Mouse (Mus musculus): Measurements from ENCODE around the gene Ccng1. TPM values are rescaled to one million over a fixed set of nuclear protein-coding genes. Genes with fewer than 3 reads are reported as not detected.

Ccng1 gene
- polyA plus RNA-seq (2016; fragmentation: Nextera tagmentation; extraction: Ambion mirVana) = 32.5 and 35.6 TPM in 2 replicates

DNA sequence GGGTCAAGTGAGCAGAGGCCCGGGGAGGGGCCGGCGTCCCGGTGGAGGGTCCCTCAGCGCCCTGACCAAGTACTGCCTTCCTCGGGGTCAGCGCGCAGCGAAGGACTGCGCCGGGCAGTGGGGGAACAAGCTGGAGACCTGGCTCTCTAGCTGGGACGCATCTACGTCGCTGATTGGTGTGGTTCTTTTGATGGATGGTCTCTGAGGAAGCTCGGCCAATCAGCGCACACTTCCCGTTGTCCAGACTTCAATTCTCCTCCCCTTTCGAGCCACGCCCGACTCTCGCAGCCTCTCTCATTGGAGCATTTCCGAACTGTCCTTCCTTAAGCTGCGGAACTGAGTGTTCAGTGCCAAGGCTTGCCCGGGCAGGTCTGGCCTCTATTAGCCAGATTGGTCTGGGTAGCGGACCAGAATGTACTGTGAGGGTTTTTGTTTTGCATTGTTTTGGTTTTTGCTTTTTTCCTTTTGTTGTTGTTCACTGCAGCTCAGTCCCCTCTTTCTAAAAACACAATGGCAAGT, at the start of gene Ccng1:
Gene Ccng1, minus strand, starts transcription at position 203 of the 519 bp plus-strand sequence.
- Histone ChIP-seq H3K4me3 (peak within 1 kb of the TSS; percentile 84), H3K27me3 (ENCODE audit: poor library complexity, severe bottlenecking) (no peaks in the 10 kb centered on the region), H3K4me1 (peaks cover 20% of the 10 kb centered on the region), H3K27ac (peak within 1 kb of the TSS; percentile 90), H3K36me3 (replicated peaks) (peaks cover 4% of the 10 kb centered on the region), H3K9me3 (no peaks in the 10 kb centered on the region)
- 0% methylated on average over 25 of the region's 25 CpGs for WGBS
- peak; percentile 91 for DNase-seq (ENCODE audit: extremely low spot score, low spot score)

DNA sequence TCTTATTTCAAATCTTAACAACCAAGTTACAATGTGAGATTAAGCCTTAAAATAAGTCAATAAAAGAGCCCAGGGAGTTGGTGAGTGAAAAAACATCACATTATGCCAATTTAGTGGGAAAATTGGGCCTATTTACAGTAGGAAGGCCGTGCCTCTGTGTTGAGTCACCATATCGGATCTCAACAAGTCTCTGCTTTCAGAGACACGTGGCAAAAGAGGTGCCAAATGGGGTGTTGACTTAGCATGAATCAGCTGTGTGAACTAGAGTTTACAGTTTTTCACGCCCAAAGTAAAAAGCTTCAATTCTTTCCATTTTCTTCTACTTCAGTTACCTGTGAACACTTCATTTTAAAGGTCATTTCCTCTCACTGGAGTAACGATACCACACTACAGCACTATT, 35.2 kb upstream of the Ccng1 start:
- no peaks in the 10 kb centered on the region for H3K36me3 ChIP-seq (replicated peaks)
- DNase-seq (ENCODE audit: extremely low spot score, low spot score) = no peak
- H3K4me1 ChIP-seq = peaks cover 10% of the 10 kb centered on the region
- no peaks in the 10 kb centered on the region for H3K27me3 ChIP-seq (ENCODE audit: poor library complexity, severe bottlenecking)
- no peak overlapping the region for H3K4me3 ChIP-seq
- no peak overlapping the region for H3K27ac ChIP-seq
- H3K9me3 ChIP-seq = no peaks in the 10 kb centered on the region
- WGBS = 54% methylated on average over 5 of the region's 5 CpGs

DNA sequence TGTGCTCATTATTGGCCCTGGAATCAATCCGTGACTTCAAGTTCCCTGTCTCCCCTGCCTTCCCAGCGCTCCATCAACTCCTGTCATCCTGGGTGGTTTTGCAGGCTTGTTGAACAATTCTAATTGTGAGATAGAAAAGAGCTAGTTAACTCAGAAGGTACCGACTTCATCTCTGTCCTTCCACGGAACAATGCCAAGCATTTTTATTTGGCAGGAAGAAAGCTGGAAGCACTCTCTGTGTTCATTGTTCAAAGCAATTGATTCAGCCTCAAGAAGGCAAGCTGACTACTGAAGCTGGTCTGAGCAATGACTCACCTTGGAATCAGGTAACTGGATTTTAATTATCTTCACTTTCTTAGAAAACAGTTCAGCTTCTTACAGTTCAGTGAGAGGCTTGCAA, 34.6 kb upstream of the Ccng1 start:
- DNase-seq (ENCODE audit: extremely low spot score, low spot score) = no peak
- 59% methylated on average over 4 of the region's 4 CpGs for WGBS
- Histone ChIP-seq H3K27me3 (ENCODE audit: poor library complexity, severe bottlenecking) (no peaks in the 10 kb centered on the region), H3K36me3 (replicated peaks) (no peaks in the 10 kb centered on the region), H3K4me1 (peaks cover 10% of the 10 kb centered on the region), H3K27ac (no peak overlapping the region), H3K4me3 (no peak overlapping the region), H3K9me3 (no peaks in the 10 kb centered on the region)

DNA sequence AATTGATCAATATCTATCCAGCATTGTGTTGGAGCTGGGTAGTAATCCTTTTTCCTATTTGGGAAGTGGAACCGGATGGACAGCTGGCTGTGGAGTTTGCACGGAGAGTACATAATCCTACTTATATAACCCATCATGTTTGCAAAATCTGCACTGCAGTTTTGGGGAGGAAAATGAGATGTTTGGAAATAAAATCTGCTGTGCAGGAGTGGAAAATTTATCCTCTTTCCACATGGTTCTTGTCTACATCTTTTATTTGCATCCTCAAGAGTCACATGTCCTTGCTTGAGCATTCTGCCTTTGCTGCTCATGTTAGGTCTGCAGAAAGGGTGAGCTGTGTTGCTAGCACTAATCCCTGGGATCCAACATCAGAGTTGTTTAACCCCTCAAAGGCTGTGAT, 31.8 kb upstream of the Ccng1 start:
- Histone ChIP-seq H3K4me1 (peaks cover 10% of the 10 kb centered on the region), H3K36me3 (replicated peaks) (no peaks in the 10 kb centered on the region), H3K4me3 (no peak overlapping the region), H3K27ac (no peak overlapping the region), H3K27me3 (ENCODE audit: poor library complexity, severe bottlenecking) (no peaks in the 10 kb centered on the region), H3K9me3 (no peaks in the 10 kb centered on the region)
- 89% methylated on average over 2 of the region's 2 CpGs for WGBS
- DNase-seq (ENCODE audit: extremely low spot score, low spot score) = no peak

DNA sequence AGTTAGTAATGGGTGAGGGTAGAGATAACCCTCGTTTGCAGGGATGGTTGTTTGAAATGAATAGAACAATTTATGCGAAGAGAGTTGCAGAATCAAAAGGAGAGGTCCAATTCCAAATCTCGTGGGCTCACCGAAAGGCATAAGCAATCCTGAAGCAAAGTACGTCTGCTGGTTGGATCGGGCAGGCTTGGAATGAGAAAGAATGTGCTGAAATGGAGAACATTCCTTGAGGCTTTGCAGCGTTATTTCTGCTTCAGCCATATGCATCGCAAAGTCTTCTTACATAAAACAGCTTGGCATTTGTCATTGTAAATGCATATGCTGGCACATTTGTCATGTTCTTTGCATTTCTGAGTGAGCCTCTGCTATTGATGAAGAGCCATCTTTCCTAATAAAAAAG, 29.2 kb upstream of the Ccng1 start:
- H3K4me1 ChIP-seq = no peaks in the 10 kb centered on the region
- H3K27me3 ChIP-seq (ENCODE audit: poor library complexity, severe bottlenecking) = no peaks in the 10 kb centered on the region
- no peak overlapping the region for H3K4me3 ChIP-seq
- WGBS = 85% methylated on average over 8 of the region's 8 CpGs
- no peaks in the 10 kb centered on the region for H3K9me3 ChIP-seq
- H3K36me3 ChIP-seq (replicated peaks) = no peaks in the 10 kb centered on the region
- no peak overlapping the region for H3K27ac ChIP-seq
- DNase-seq (ENCODE audit: extremely low spot score, low spot score) = no peak

DNA sequence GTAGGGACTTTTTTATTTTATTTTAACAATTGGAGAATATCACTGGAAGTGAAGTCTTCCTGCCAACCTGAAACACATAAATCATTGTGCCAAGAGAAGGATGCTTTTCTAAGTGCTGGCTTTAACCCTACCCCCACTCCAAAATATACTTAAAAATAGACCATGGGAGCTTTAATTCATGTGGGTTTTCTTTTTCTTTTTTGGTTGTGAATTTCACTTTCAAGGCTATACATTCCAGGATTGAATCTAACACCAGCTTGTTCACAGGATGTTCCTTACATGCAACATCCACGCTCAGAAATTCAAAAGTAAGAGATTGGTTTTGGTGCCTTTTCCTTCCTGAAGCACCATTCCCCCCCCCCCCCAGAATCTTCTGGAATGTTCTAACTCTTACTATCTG, 28.2 kb upstream of the Ccng1 start:
- Histone ChIP-seq H3K27ac (no peak overlapping the region), H3K36me3 (replicated peaks) (no peaks in the 10 kb centered on the region), H3K27me3 (ENCODE audit: poor library complexity, severe bottlenecking) (no peaks in the 10 kb centered on the region), H3K4me1 (no peaks in the 10 kb centered on the region), H3K9me3 (no peaks in the 10 kb centered on the region), H3K4me3 (no peak overlapping the region)
- WGBS = 100% methylated on average over 1 of the region's 1 CpGs
- DNase-seq (ENCODE audit: extremely low spot score, low spot score) = no peak

DNA sequence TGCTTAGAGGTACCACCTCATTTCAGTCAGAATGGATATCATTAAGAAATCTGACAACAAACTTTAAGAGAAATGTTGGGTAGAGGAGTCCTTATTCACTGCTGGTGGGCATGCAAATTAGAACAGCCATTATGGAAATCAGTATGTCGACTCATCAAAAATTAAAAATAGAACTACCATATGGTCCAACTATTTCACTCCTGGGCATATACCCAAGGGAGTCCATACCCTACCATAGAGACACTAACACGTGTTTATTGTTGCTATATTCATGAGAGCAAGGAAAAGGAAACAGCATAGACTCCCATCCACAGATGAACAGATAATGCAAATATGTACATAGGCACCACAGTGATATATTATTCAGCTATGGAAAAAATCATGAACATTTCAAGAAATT, 26.7 kb upstream of the Ccng1 start:
- no peaks in the 10 kb centered on the region for H3K27me3 ChIP-seq (ENCODE audit: poor library complexity, severe bottlenecking)
- no peaks in the 10 kb centered on the region for H3K4me1 ChIP-seq
- 84% methylated on average over 2 of the region's 2 CpGs for WGBS
- H3K4me3 ChIP-seq = no peak overlapping the region
- no peaks in the 10 kb centered on the region for H3K9me3 ChIP-seq
- no peak for DNase-seq (ENCODE audit: extremely low spot score, low spot score)
- no peak overlapping the region for H3K27ac ChIP-seq
- H3K36me3 ChIP-seq (replicated peaks) = no peaks in the 10 kb centered on the region

DNA sequence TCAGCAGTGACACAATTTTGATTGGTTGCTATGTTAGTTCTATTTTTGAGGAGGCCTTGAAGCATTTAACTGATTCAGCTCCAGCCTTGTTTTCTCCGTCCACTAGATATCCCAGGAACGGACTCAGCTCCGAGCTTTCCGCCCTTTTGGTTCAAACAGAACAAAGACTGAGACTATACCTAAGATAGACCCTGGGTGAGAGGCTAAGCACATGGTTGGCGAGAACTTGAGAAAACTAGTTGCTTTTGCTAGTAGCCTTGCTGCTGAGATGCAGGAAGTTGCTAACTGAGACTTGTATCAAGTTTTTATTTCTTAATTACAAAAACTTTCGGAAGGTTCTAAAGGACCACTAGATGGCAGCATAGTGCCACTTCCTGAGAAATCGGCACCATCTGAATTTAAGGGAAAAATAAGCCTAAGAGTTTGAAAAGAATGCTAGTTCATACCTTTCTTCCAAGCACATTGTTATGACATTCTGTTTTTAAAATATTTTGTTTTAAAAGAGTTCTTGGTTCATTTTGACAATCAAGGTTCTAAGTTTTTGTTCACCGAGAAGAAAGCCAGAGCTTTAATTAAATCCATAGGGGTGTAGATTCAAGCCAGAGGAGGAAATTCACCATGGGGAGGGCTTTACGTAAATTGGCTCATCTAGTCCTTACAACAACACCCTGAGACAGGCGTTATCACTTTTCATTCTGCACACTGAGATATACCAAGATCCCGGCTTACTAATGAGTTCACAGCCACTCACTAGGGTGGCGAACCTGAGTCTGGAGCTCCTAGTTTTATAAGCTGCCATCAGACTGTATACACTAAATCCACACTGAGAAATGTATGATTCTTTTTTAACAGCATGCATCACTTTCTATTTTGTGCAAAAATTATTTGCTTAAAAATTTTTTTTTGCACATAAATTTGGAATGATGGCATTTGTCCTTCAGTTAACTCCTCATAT, 20.5 kb upstream of the Ccng1 start:
- 52% methylated on average over 12 of the region's 12 CpGs for WGBS
- Histone ChIP-seq H3K36me3 (replicated peaks) (no peaks in the 10 kb centered on the region), H3K4me3 (no peak overlapping the region), H3K9me3 (no peaks in the 10 kb centered on the region), H3K4me1 (peaks cover 8% of the 10 kb centered on the region; the same call in 1 of the 2 replicates), H3K27me3 (ENCODE audit: poor library complexity, severe bottlenecking) (no peaks in the 10 kb centered on the region), H3K27ac (no peak overlapping the region)
- DNase-seq (ENCODE audit: extremely low spot score, low spot score) = no peak

DNA sequence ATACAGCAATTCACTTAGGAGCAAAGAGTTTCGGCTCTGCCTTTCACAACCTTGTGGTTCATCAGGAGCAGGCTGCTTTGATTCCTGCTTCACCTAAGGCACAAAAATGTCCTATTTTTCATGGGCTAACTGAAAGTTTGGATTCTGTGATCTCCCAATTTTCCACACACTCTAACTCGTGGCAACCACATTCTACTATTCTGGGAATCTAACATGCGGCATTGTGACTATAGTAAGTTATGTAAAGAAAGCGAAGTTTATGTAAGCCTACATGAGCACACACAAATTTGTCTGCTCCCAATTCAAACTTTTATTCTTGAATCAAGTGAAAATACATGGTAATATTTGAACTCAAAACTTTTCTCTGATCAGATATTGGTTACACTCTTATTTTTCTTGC, 9.6 kb upstream of the Ccng1 start:
- no peak for DNase-seq (ENCODE audit: extremely low spot score, low spot score)
- 85% methylated on average over 4 of the region's 4 CpGs for WGBS

DNA sequence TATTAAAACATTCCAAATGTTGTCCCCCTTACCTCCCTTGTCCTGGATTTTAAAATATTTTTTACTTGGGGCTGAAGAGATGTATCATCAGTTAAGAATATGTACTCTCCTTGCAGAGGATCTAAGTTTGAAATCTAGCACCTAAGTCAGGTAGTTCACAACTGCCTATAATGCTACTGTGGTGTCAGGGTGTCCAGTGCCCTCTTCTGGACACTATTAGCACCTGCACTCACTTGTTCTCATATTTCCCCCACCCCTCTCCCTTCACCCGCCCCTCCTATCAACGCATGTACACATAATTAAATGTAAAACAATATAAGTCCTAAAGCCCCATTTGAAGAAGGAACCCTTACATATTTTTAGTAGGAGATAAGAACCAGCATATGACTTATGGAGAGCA, 8.3 kb upstream of the Ccng1 start:
- 32% methylated on average over 2 of the region's 2 CpGs for WGBS
- H3K4me3 ChIP-seq = no peak overlapping the region
- no peaks in the 10 kb centered on the region for H3K36me3 ChIP-seq (replicated peaks)
- H3K27me3 ChIP-seq (ENCODE audit: poor library complexity, severe bottlenecking) = no peaks in the 10 kb centered on the region
- H3K9me3 ChIP-seq = no peaks in the 10 kb centered on the region
- H3K4me1 ChIP-seq = no peaks in the 10 kb centered on the region
- H3K27ac ChIP-seq = no peak overlapping the region
- no peak for DNase-seq (ENCODE audit: extremely low spot score, low spot score)

More for the DNA sequence above, 9.6 kb upstream of the Ccng1 start:
- Histone ChIP-seq H3K36me3 (replicated peaks) (no peaks in the 10 kb centered on the region), H3K9me3 (no peaks in the 10 kb centered on the region), H3K4me1 (no peaks in the 10 kb centered on the region), H3K27me3 (ENCODE audit: poor library complexity, severe bottlenecking) (no peaks in the 10 kb centered on the region), H3K4me3 (no peak overlapping the region), H3K27ac (no peak overlapping the region)

DNA sequence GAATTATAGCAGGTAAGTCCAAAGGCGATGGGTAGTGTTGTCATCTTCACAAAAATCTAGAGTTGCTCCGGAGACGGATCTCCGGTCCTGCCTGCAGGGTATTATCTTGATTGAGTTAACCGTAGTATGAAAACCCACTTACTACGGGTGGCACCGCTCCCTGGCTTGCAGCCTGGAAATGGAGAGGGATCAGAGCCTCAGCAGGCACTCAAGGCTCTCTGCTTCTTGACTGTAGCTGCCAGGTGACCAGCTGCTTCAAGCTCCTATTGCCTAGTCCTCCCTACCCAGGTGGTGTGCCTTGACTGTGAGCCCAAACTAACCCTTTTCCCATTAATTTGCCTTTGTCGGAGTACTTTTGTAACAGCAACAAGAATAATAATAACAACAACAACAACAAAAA, 4.8 kb upstream of the Ccng1 start:
- Histone ChIP-seq H3K27ac (no peak overlapping the region), H3K36me3 (replicated peaks) (no peaks in the 10 kb centered on the region), H3K4me1 (peaks cover 7% of the 10 kb centered on the region), H3K4me3 (no peak overlapping the region), H3K27me3 (ENCODE audit: poor library complexity, severe bottlenecking) (no peaks in the 10 kb centered on the region), H3K9me3 (no peaks in the 10 kb centered on the region)
- DNase-seq (ENCODE audit: extremely low spot score, low spot score) = no peak
- WGBS = 86% methylated on average over 8 of the region's 8 CpGs

DNA sequence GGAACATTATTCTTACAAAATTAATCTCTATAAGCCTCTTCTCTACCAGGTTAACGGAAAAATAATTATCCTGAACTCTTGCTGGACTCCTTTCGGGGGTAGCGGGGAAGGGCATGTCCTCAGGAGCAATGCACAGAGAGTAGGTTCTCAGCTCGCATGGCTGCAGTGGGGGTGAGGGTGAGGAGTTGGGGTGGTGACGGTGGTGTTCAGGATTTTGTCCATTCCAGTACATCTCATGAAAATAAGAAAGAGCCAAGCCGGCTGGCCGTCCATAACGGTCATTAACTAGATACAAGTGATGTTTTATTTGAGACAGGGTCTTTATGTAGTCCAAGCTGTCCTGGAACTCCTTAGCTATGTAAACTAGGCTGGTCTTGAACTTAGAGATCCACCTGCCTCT, 857 bp upstream of the Ccng1 start:
- DNase-seq (ENCODE audit: extremely low spot score, low spot score) = no peak
- Histone ChIP-seq H3K36me3 (replicated peaks) (peaks cover 2% of the 10 kb centered on the region), H3K27ac (peak overlapping the region; percentile 90), H3K4me3 (peak overlapping the region; percentile 84; the same call in 1 of the 2 replicates), H3K9me3 (no peaks in the 10 kb centered on the region), H3K27me3 (ENCODE audit: poor library complexity, severe bottlenecking) (no peaks in the 10 kb centered on the region), H3K4me1 (peaks cover 20% of the 10 kb centered on the region)
- WGBS = 89% methylated on average over 8 of the region's 8 CpGs

DNA sequence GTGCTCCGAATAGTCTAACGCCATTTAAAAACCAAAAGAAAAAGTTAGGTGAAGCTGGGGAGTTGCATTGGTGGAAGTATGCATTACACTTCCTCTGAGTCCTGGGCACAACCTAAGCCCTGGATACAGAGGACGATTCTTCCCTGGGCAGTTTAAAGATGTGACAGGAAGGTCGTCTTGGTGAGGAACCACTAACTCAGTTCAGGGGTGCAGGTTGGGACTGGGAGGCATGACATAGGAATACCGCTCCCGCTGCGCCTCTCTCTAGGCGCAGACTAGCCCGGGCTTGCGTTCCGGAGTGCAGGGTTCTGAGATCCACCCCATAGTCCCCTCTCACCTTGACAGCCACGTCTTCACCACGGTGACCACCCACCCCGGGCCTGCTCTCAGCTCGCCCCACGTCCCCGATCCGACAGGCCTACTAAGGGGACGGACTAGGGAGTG, 425 bp downstream of the Ccng1 start:
- no peak for DNase-seq (ENCODE audit: extremely low spot score, low spot score)
- 3% methylated on average over 19 of the region's 19 CpGs for WGBS

More for the DNA sequence above, 425 bp downstream of the Ccng1 start:
- H3K4me1 ChIP-seq = peaks cover 20% of the 10 kb centered on the region
- peak overlapping the region; percentile 84 for H3K4me3 ChIP-seq
- no peaks in the 10 kb centered on the region for H3K9me3 ChIP-seq
- H3K27me3 ChIP-seq (ENCODE audit: poor library complexity, severe bottlenecking) = no peaks in the 10 kb centered on the region
- peaks cover 5% of the 10 kb centered on the region for H3K36me3 ChIP-seq (replicated peaks)
- H3K27ac ChIP-seq = peak overlapping the region; percentile 90

All from forebrain, embryonic 10.5 days (tissue).